Mouse (Mus musculus): ENCODE data around the gene Nup88. TPM values are rescaled to one million over a fixed set of nuclear protein-coding genes. Genes with fewer than 3 reads are reported as not detected.

The Nup88 gene
- polyA plus RNA-seq, 1 experiment from 2014 or later = 67.4 TPM

DNA sequence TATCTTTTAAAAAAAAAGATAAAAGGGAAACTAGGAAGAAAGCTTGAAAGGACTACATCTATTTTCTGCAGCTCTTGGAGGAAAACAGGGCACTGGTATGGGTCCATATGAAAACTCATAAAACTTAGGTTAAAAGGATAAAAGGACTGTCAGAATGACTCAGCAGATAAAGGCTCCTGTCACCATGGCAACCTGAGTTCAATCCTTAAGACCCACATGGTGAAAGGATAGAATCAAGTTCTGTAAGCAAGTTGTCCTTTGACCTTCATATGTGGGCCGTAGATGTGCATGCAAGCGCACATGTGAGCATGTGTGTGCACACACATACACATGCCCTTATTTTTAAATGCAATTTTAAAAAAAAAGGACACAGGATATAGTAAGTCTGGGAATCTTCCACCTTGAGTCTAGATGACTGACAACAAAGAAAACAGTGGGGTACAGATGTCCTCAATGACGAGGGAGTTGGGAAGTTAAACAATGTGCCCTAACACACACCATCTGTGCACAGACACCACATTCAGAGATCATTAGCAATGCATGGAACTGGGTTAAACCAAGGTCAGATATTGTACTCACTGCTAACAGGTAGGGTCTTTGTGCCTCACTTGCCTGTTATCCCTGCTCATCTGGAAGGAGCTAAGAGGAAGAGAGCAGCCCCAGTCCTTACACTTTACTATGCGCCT, 5.4 kb downstream of the Nup88 start:
- DNase-seq = no peak
- Histone ChIP-seq H3K9me3 (replicated peaks) (no peaks in the 10 kb centered on the region), H3K4me2 (no peak overlapping the region), H3K27me3 (no peaks in the 10 kb centered on the region), H3K4me3 (replicated peaks) (no peak overlapping the region), H3K4me1 (replicated peaks) (peaks cover 43% of the 10 kb centered on the region), H3K36me3 (peaks cover 77% of the 10 kb centered on the region), H3K27ac (no peak overlapping the region), H3K9ac (no peak overlapping the region)
- WGBS (ENCODE audit: insufficient replicate concordance) = 76% methylated on average over 4 of the region's 4 CpGs
- ATAC-seq (ENCODE audit: low read depth) = no peak

DNA sequence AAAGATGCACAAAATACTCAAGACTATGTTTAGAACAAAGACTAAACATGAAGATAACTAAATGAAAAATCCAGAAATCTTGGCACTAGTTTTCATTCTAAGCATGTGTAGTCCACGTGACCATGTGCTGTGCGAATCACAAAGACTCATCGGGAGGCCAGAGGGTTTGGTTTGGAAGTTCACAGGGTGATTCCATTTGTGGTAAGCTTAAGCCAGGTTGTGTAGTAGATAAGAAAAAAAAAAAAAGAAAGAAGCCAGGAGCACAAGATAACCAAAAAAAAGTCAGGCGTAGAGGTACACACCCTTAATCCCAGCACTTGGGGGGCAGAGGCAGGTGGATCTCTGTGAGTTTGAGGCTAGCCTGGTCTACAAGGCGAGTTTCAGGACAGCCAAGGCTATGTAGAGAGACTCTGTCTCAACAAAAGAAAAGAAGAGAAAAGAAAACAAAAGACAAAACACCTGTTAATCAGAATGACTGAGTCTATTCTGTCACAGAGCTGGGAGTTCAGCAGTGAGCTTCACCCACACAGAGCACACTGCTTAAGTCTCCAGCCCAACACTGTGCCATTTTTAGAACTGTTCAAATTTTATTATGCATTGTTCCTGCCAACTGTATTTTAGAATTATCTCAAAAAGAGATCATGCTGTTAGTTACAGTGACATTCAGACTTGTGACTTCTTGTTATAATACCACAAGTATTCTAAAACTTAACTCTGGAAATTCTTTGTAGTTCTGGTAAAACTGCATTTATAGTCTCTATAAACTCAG, 8.8 kb downstream of the Nup88 start:
- Histone ChIP-seq H3K36me3 (peaks cover 95% of the 10 kb centered on the region), H3K9ac (no peak overlapping the region), H3K4me2 (no peak overlapping the region), H3K4me3 (replicated peaks) (no peak overlapping the region), H3K4me1 (replicated peaks) (peaks cover 26% of the 10 kb centered on the region), H3K27me3 (no peaks in the 10 kb centered on the region), H3K27ac (no peak overlapping the region), H3K9me3 (replicated peaks) (no peaks in the 10 kb centered on the region)
- 43% methylated on average over 5 of the region's 5 CpGs for WGBS (ENCODE audit: insufficient replicate concordance)
- ATAC-seq (ENCODE audit: low read depth) (peak; percentile 23; the same call in 1 of the 2 replicates), DNase-seq (no peak)

DNA sequence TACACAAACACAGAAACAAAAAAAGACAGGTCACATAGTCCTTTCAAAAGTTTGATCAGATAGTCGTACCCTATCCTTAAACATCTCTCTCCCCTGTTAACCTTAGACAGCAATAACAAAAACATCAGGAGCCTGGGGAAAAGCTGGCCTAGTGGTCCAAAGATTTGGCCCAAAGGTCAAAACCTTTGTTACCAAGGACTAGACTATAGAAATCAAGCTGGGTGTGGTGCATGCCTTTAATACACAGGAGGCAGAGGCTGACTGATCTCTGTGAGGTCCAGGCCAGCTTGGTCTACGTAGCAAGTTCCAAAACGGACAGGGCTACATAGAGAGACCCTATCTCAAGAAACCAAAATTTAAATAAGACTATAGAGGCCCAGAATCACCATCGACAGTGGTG, 15.1 kb downstream of the Nup88 start:
- DNase-seq = no peak
- Histone ChIP-seq H3K27ac (no peak overlapping the region), H3K9ac (no peak overlapping the region), H3K4me2 (no peak overlapping the region), H3K27me3 (no peaks in the 10 kb centered on the region), H3K4me3 (replicated peaks) (no peak overlapping the region), H3K36me3 (peaks cover 96% of the 10 kb centered on the region), H3K4me1 (replicated peaks) (no peaks in the 10 kb centered on the region), H3K9me3 (replicated peaks) (no peaks in the 10 kb centered on the region)
- WGBS (ENCODE audit: insufficient replicate concordance) = 79% methylated on average over 4 of the region's 4 CpGs
- no peak for ATAC-seq (ENCODE audit: low read depth)

DNA sequence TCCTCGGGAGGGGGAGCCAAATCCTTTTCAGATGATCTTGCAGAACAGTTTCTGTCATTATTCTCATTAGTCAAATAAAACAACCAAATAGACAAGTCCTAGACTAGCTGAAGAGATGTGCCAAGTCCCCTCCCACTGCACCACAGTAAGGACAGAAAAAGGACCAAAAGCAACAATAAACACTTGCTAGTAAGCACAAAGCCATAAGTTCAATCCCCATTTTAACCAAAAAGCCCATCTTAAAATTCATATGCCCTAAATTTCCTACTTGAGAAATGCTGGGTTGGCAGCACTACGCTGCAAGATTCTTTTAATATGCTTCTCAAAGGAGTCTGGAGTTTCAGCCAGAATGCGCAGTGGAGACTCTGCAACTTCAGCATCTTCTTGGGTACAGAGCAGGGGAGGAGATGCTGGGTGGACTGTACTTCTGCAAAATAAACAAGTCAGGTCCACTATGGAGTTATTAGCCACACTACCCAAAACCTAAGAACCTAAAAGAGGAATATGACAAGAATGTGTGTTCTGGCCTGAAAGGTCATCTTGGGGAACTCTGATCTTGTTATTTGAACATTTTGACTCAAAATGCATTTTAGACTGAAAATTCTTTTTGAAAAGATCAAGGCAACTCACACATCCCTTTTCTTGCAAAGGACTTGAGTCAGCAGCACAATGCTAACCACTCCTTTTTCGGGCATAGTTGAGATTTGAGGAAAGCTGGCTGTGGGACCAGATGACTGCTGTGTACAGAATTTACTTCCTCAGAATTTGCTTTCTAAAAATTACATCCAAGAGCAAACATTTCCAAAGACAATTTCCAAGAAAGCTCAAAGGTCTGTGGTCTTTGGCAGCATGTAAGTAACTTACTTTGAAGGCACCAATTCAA, 24.6 kb downstream of the Nup88 start:
- H3K9me3 ChIP-seq (replicated peaks) = no peaks in the 10 kb centered on the region
- peaks cover 87% of the 10 kb centered on the region for H3K36me3 ChIP-seq
- 81% methylated on average over 4 of the region's 4 CpGs for WGBS (ENCODE audit: insufficient replicate concordance)
- DNase-seq = no peak
- ATAC-seq (ENCODE audit: low read depth) = no peak
- H3K4me1 ChIP-seq (replicated peaks) = no peaks in the 10 kb centered on the region
- H3K4me2 ChIP-seq = no peak overlapping the region
- no peak overlapping the region for H3K27ac ChIP-seq
- no peak overlapping the region for H3K9ac ChIP-seq
- no peak overlapping the region for H3K4me3 ChIP-seq (replicated peaks)
- H3K27me3 ChIP-seq = no peaks in the 10 kb centered on the region

DNA sequence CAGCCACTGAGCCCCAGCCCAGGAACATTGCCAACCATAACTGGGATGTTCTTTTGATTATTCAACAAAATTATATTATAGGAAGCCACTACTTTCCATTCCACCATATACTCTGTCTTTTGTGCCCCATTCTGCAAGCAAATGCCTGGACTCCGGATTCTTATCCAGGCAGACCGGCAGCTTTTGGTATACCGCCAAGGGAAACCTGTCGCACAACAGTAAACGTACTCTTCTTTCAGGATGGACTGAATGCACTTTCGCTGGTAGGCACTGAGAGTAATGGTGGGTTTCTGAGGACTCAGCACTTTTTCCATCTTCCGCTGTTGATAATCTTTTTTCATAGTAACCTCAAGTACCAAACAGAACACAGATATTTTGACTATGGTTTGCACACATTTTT, 26.1 kb downstream of the Nup88 start:
- H3K9ac ChIP-seq = no peak overlapping the region
- DNase-seq (no peak), ATAC-seq (ENCODE audit: low read depth) (no peak)
- no peaks in the 10 kb centered on the region for H3K4me1 ChIP-seq (replicated peaks)
- H3K27ac ChIP-seq = no peak overlapping the region
- 93% methylated on average over 7 of the region's 7 CpGs for WGBS (ENCODE audit: insufficient replicate concordance)
- H3K27me3 ChIP-seq = no peaks in the 10 kb centered on the region
- no peak overlapping the region for H3K4me2 ChIP-seq
- no peaks in the 10 kb centered on the region for H3K9me3 ChIP-seq (replicated peaks)
- H3K4me3 ChIP-seq (replicated peaks) = no peak overlapping the region
- H3K36me3 ChIP-seq = peaks cover 83% of the 10 kb centered on the region

DNA sequence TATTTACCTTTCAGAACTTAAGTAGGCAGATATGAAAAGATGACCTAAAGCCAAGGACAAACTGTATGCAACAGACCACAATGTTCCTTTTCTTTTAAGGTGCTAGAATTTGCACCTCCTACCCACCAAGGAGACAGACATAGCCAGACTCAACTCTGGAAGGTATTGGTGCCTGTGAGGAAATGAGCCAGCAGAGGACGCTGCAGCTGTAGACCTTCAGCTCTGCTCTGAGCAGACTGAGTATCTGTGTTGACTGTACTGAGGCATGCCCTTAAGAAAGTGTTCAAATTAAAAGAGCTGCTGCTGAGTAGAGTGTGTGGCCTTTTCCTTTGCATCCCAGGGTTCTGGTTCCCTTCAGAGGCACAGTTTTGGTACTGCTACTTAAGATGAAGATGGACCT, 27.2 kb downstream of the Nup88 start:
- peaks cover 82% of the 10 kb centered on the region for H3K36me3 ChIP-seq
- ATAC-seq (ENCODE audit: low read depth) = no peak
- WGBS (ENCODE audit: insufficient replicate concordance) = 89% methylated on average over 1 of the region's 1 CpGs

DNA sequence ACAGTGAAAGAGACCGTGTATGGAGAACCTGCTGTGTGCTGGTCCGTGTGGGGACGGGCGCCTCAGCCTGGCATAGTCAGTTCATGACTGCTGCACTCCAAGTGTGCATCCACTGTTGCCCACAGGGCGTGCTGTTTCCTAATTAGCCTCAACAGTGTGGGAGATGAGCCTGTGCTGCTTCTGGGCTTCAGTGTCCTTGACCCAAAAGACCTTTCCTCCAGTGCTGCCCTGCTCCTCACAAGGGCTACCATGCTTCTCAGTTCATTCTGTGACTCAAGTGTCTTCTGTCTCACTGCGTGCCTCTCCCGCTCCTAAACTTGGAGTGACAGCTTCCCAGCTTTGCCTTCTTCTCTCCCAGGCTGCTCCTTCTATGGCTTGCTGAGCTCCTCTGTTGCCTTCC, 34.5 kb downstream of the Nup88 start:
- WGBS (ENCODE audit: insufficient replicate concordance) = 86% methylated on average over 7 of the region's 7 CpGs

More for the DNA sequence above, 27.2 kb downstream of the Nup88 start:
- no peak overlapping the region for H3K4me2 ChIP-seq
- no peaks in the 10 kb centered on the region for H3K27me3 ChIP-seq
- no peak overlapping the region for H3K4me3 ChIP-seq (replicated peaks)
- H3K4me1 ChIP-seq (replicated peaks) = no peaks in the 10 kb centered on the region
- H3K9me3 ChIP-seq (replicated peaks) = no peaks in the 10 kb centered on the region
- no peak overlapping the region for H3K9ac ChIP-seq
- H3K27ac ChIP-seq = no peak overlapping the region
- DNase-seq = no peak

DNA sequence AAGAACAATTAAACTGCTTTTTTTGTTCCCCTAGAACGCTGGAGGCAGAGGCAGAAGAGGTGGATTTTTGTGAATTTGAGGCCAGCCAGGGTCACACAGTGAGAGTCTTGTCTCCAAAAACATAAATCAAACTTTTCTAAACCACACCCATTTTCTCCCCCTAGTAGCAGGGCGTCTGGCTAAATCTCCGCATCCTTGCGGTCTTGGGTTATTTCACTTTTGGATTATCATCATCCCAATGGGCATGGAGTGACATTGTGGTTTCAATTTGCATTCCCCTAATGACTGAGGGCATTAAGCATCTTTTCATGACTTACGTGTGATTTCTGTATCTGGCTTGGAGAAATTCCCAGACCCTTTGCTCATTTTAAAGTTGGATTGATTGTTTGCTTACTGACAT, 38.3 kb downstream of the Nup88 start:
- ATAC-seq (ENCODE audit: low read depth) = no peak
- H3K36me3 ChIP-seq = peaks cover 59% of the 10 kb centered on the region

More for the DNA sequence above, 34.5 kb downstream of the Nup88 start:
- DNase-seq (no peak), ATAC-seq (ENCODE audit: low read depth) (no peak)
- H3K36me3 ChIP-seq = peaks cover 65% of the 10 kb centered on the region
- H3K27ac ChIP-seq = no peak overlapping the region
- H3K4me2 ChIP-seq = no peak overlapping the region
- no peaks in the 10 kb centered on the region for H3K9me3 ChIP-seq (replicated peaks)
- H3K9ac ChIP-seq = no peak overlapping the region
- H3K4me3 ChIP-seq (replicated peaks) = no peak overlapping the region
- no peaks in the 10 kb centered on the region for H3K4me1 ChIP-seq (replicated peaks)
- H3K27me3 ChIP-seq = no peaks in the 10 kb centered on the region

DNA sequence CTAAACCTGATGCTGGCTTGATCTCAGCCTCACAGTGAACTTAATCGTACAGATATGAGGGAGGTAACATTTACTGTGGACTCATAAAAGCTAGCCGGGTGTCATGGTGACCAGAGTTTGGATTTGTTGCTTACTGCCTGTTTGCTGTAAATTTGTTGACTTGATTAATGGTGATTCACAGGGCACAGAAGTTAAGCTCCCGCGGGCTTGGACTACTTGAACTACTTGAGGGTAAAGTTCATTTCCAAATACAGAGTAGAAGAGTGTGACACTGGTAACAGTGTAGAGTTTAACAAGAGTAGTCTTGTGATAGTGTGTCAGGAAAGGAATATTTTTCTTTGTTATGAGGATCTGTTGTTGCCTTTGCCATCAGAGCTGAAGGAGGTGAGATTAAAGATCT, 50.2 kb downstream of the Nup88 start:
- no peaks in the 10 kb centered on the region for H3K4me1 ChIP-seq (replicated peaks)
- WGBS (ENCODE audit: insufficient replicate concordance) = 84% methylated on average over 4 of the region's 4 CpGs

More for the DNA sequence above, 38.3 kb downstream of the Nup88 start:
- no peak for DNase-seq
- Histone ChIP-seq H3K4me2 (no peak overlapping the region), H3K27ac (no peak overlapping the region), H3K4me3 (replicated peaks) (no peak overlapping the region), H3K27me3 (no peaks in the 10 kb centered on the region), H3K9ac (no peak overlapping the region), H3K9me3 (replicated peaks) (no peaks in the 10 kb centered on the region), H3K4me1 (replicated peaks) (no peaks in the 10 kb centered on the region)
- WGBS (ENCODE audit: insufficient replicate concordance) = 81% methylated on average over 5 of the region's 5 CpGs

DNA sequence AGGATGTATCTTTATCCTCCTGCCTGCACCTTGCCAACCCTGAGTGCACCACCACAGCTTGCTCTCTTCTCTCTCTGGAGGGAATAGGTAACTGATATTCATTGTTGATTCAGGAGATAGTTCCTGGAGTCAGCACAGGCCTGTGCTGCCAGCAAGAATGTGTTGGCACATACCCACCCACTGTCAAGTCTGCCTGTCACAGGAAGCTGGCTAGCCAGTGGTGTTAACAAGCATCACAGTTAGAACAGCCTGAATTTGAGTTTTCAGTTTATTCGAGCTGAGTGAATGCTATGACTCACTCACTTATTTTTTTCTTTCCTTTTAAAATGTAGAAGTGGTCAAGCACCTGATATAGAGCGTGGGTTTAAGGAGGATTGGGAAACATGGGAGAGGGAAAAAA, 51.9 kb downstream of the Nup88 start:
- H3K27me3 ChIP-seq = no peaks in the 10 kb centered on the region
- no peak overlapping the region for H3K27ac ChIP-seq
- no peaks in the 10 kb centered on the region for H3K9me3 ChIP-seq (replicated peaks)
- ATAC-seq (ENCODE audit: low read depth) = no peak
- no peak overlapping the region for H3K4me3 ChIP-seq (replicated peaks)
- H3K4me1 ChIP-seq (replicated peaks) = no peaks in the 10 kb centered on the region
- H3K9ac ChIP-seq = no peak overlapping the region
- WGBS (ENCODE audit: insufficient replicate concordance) = 73% methylated on average over 2 of the region's 2 CpGs
- H3K4me2 ChIP-seq = no peak overlapping the region
- no peak for DNase-seq
- peaks cover 41% of the 10 kb centered on the region for H3K36me3 ChIP-seq

More for the DNA sequence above, 50.2 kb downstream of the Nup88 start:
- ATAC-seq (ENCODE audit: low read depth) (no peak), DNase-seq (no peak)
- Histone ChIP-seq H3K36me3 (peaks cover 55% of the 10 kb centered on the region), H3K9ac (no peak overlapping the region), H3K4me3 (replicated peaks) (no peak overlapping the region), H3K27ac (no peak overlapping the region), H3K9me3 (replicated peaks) (no peaks in the 10 kb centered on the region), H3K4me2 (no peak overlapping the region), H3K27me3 (no peaks in the 10 kb centered on the region)

DNA sequence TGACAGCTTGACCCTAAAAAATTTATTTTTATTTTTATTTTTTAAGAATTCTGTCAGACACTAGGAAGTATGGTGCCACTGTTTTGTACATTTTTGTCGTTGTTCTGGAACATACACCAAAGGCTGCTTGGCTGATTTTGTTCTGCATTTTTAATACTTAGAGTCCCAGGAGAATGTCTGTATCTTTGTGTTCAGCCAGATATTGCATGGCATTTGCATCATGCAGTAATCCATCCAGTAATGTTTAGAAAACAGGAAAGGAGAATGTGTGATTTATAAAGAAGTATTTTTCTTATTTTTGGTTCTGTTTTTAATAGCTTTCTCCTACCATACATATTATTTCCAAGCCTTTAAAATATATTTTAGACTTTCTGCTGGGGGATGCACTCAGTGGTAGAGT, 57.9 kb downstream of the Nup88 start:
- no peak for DNase-seq
- Histone ChIP-seq H3K9ac (no peak overlapping the region), H3K4me1 (replicated peaks) (no peaks in the 10 kb centered on the region), H3K27ac (no peak overlapping the region), H3K9me3 (replicated peaks) (no peaks in the 10 kb centered on the region), H3K4me3 (replicated peaks) (no peak overlapping the region), H3K27me3 (no peaks in the 10 kb centered on the region), H3K36me3 (peaks cover 35% of the 10 kb centered on the region), H3K4me2 (no peak overlapping the region)
- ATAC-seq (ENCODE audit: low read depth) = no peak
- 84% methylated on average over 1 of the region's 1 CpGs for WGBS (ENCODE audit: insufficient replicate concordance)

All from liver, embryonic 13.5 days (tissue).